Mouse (Mus musculus) liver, embryonic 16.5 days (tissue): ENCODE results near the gene Tymp. TPM values are rescaled to one million over a fixed set of nuclear protein-coding genes. Genes with fewer than 3 reads are reported as not detected.

Experiments used
- ATAC-seq: fragments of 200-750 bp; cut with Nextera tagmentation; 2 replicates; pipeline ENCODE4 v1.8.0; 2017; ENCODE audit warnings: low read depth, mild to moderate bottlenecking, moderate number of reproducible peaks, moderate library complexity
- H3K27ac ChIP-seq: fragments of 300-500 bp; sonication (generic); 2 replicates; pipeline ENCODE4 v1.5.1; 2014; ENCODE audit warnings: mild to moderate bottlenecking, low read length
- H3K27me3 ChIP-seq: fragments of 300-500 bp; sonication (generic); 2 replicates; pipeline ENCODE4 v1.6.1; 2014; ENCODE audit warnings: low read depth, low read length, mixed read lengths; ENCODE audit not compliant: control insufficient read depth, insufficient read depth
- H3K36me3 ChIP-seq: fragments of 300-500 bp; sonication (generic); 2 replicates; pipeline ENCODE4 v1.6.1; 2014; ENCODE audit warnings: mild to moderate bottlenecking; ENCODE audit not compliant: control insufficient read depth, insufficient read depth
- H3K4me1 ChIP-seq: fragments of 300-500 bp; sonication (generic); 2 replicates; pipeline ENCODE4 v1.6.1; 2014; ENCODE audit warnings: low read depth, low read length, mixed read lengths; ENCODE audit not compliant: control insufficient read depth
- H3K4me2 ChIP-seq: fragments of 300-500 bp; sonication (generic); 2 replicates; pipeline ENCODE4 v1.6.1; 2014; ENCODE audit warnings: low read depth, low read length, mixed read lengths
- H3K4me3 ChIP-seq: fragments of 300-500 bp; sonication (generic); 2 replicates; pipeline ENCODE4 v1.5.1; 2014; ENCODE audit warnings: low read depth, mild to moderate bottlenecking, low read length
- H3K9ac ChIP-seq: fragments of 300-500 bp; sonication (generic); 2 replicates; pipeline ENCODE4 v1.6.1; 2014; ENCODE audit warnings: low read depth, low read length
- H3K9me3 ChIP-seq: fragments of 300-500 bp; sonication (generic); replicated peaks from 2 replicates; pipeline ENCODE4 v1.6.1; 2016; ENCODE audit warnings: low read length; ENCODE audit not compliant: control insufficient read depth
- WGBS: fragments of 180-500 bp; shearing (Covaris S2); extraction: QIAGEN DNeasy Blood & Tissue Kit; methylation state at CpG from one replicate; pipeline ENCODE4 v1.1.7; 2014; ENCODE audit not compliant: insufficient replicate concordance; 5-methylcytosine and 5-hydroxymethylcytosine counted together
- polyA plus RNA-seq: library from polyadenylated mRNA; unstranded; fragments of >200 nt; fragmentation: Nextera tagmentation; extraction: Ambion mirVana; gene quantifications from 2 replicates; pipeline ENCODE4 v1.2.1, GENCODE M21; 2015

The Tymp gene
- polyA plus RNA-seq, 1 experiment from 2014 or later = 0.32 TPM

- 19% methylated on average over 46 of the region's 46 CpGs for WGBS
- peak overlapping the region; percentile 52 for H3K4me3 ChIP-seq
- H3K4me1 ChIP-seq = peaks cover 29% of the 10 kb centered on the region
- H3K9me3 ChIP-seq = no peaks in the 10 kb centered on the region
- H3K27me3 ChIP-seq = peaks cover 34% of the 10 kb centered on the region
- no peak for ATAC-seq
- peak overlapping the region; percentile 71 for H3K4me2 ChIP-seq
- peak overlapping the region; percentile 45; the same call in 1 of the 2 replicates for H3K9ac ChIP-seq
- H3K27ac ChIP-seq = no peak overlapping the region
- no peaks in the 10 kb centered on the region for H3K36me3 ChIP-seq
These were observed 1.3 kb upstream of the Tymp start for GRCm38 (mm10) chr15:89377938-89378828.

GRCm38 (mm10) chr15:89377362-89377761 lies 523 bp upstream of the Tymp start:
- H3K4me3 ChIP-seq = no peak overlapping the region

GRCm38 (mm10) chr15:89376040-89376439 lies 799 bp downstream of the Tymp start:
- Histone ChIP-seq H3K36me3 (peaks cover 15% of the 10 kb centered on the region), H3K9me3 (no peaks in the 10 kb centered on the region), H3K27me3 (peaks cover 34% of the 10 kb centered on the region), H3K9ac (no peak overlapping the region), H3K4me1 (peaks cover 34% of the 10 kb centered on the region), H3K4me3 (no peak overlapping the region), H3K4me2 (no peak overlapping the region), H3K27ac (no peak overlapping the region)
- no peak for ATAC-seq
- WGBS = 70% methylated on average over 7 of the region's 7 CpGs

More at GRCm38 (mm10) chr15:89377362-89377761, 523 bp upstream of the Tymp start:
- 14% methylated on average over 18 of the region's 18 CpGs for WGBS
- no peak overlapping the region for H3K27ac ChIP-seq
- ATAC-seq = no peak
- peaks cover 34% of the 10 kb centered on the region for H3K27me3 ChIP-seq
- H3K9me3 ChIP-seq = no peaks in the 10 kb centered on the region
- H3K4me2 ChIP-seq = no peak overlapping the region
- H3K9ac ChIP-seq = no peak overlapping the region
- peaks cover 34% of the 10 kb centered on the region for H3K4me1 ChIP-seq
- H3K36me3 ChIP-seq = peaks cover 3% of the 10 kb centered on the region

- H3K4me2 ChIP-seq = no peak overlapping the region
These were observed 1.9 kb downstream of the Tymp start for GRCm38 (mm10) chr15:89374801-89375534.

GRCm38 (mm10) chr15:89374340-89374739 lies 2.5 kb downstream of the Tymp start:
- Histone ChIP-seq H3K9ac (peak overlapping the region; percentile 80), H3K4me2 (peak overlapping the region; percentile 100), H3K27ac (peak overlapping the region; percentile 90; the same call in 1 of the 2 replicates), H3K4me3 (peak overlapping the region; percentile 82), H3K4me1 (peaks cover 31% of the 10 kb centered on the region), H3K9me3 (no peaks in the 10 kb centered on the region), H3K36me3 (peaks cover 32% of the 10 kb centered on the region), H3K27me3 (peaks cover 31% of the 10 kb centered on the region)
- ATAC-seq = no peak
- WGBS = 57% methylated on average over 9 of the region's 9 CpGs

More at GRCm38 (mm10) chr15:89374801-89375534, 1.9 kb downstream of the Tymp start:
- Histone ChIP-seq H3K9ac (no peak overlapping the region), H3K36me3 (peaks cover 26% of the 10 kb centered on the region), H3K4me3 (no peak overlapping the region), H3K27me3 (peaks cover 34% of the 10 kb centered on the region), H3K9me3 (no peaks in the 10 kb centered on the region), H3K27ac (no peak overlapping the region), H3K4me1 (peaks cover 34% of the 10 kb centered on the region)
- no peak for ATAC-seq
- 79% methylated on average over 17 of the region's 17 CpGs for WGBS

GRCm38 (mm10) chr15:89373762-89374248 lies 3.0 kb downstream of the Tymp start, which contains the start of gene Sco2:
Sco2 (minus strand) TSS chr15:89373846.
- Histone ChIP-seq H3K27me3 (peaks cover 26% of the 10 kb centered on the region), H3K4me1 (peaks cover 26% of the 10 kb centered on the region), H3K27ac (peak within 1 kb of the TSS; percentile 90), H3K4me2 (peak within 1 kb of the TSS; percentile 100), H3K9me3 (no peaks in the 10 kb centered on the region), H3K36me3 (peaks cover 38% of the 10 kb centered on the region), H3K9ac (peak within 1 kb of the TSS; percentile 80), H3K4me3 (peak within 1 kb of the TSS; percentile 82)
- WGBS = under 1% methylated on average over 42 of the region's 42 CpGs
- peak; percentile 70 for ATAC-seq

- Histone ChIP-seq H3K27ac (peak overlapping the region; percentile 90), H3K4me3 (peak overlapping the region; percentile 82), H3K4me1 (peaks cover 20% of the 10 kb centered on the region), H3K27me3 (peaks cover 19% of the 10 kb centered on the region), H3K4me2 (peak overlapping the region; percentile 100), H3K36me3 (peaks cover 44% of the 10 kb centered on the region), H3K9ac (peak overlapping the region; percentile 80), H3K9me3 (no peaks in the 10 kb centered on the region)
- ATAC-seq = peak; percentile 85
- 2% methylated on average over 35 of the region's 35 CpGs for WGBS
These were observed 3.6 kb downstream of the Tymp start for GRCm38 (mm10) chr15:89373027-89373761.

GRCm38 (mm10) chr15:89372536-89372935 lies 4.3 kb downstream of the Tymp start:
- 79% methylated on average over 7 of the region's 7 CpGs for WGBS
- Histone ChIP-seq H3K27ac (peak overlapping the region; percentile 19; the same call in 1 of the 2 replicates), H3K4me2 (peak overlapping the region; percentile 100), H3K4me3 (peak overlapping the region; percentile 82; the same call in 1 of the 2 replicates), H3K9me3 (no peaks in the 10 kb centered on the region), H3K36me3 (peaks cover 50% of the 10 kb centered on the region), H3K27me3 (peaks cover 13% of the 10 kb centered on the region), H3K4me1 (peaks cover 17% of the 10 kb centered on the region), H3K9ac (no peak overlapping the region)
- ATAC-seq = no peak
